Mouse (Mus musculus) spleen, adult 2 months (tissue): ENCODE results near the gene Suox.
A peak's percentile ranks its signal among the peaks of the same experiment; 100 is the strongest.

Experiments
- CTCF ChIP-seq: fragments of 200-500 bp; IDR thresholded peaks from 2 replicates; pipeline ENCODE4 v1.5.1; 2011; ENCODE audit warnings: mild to moderate bottlenecking, inconsistent platforms; ENCODE audit not compliant: insufficient read depth, insufficient read length, insufficient replicate concordance; ENCODE audit errors: extremely low read depth
- POLR2A ChIP-seq: fragments of 200-500 bp; IDR thresholded peaks from 2 replicates; pipeline ENCODE4 v1.6.1; 2011; ENCODE audit warnings: low read depth, low read length, inconsistent platforms

- TF ChIP-seq CTCF (no peak), POLR2A (peak; percentile 85)
These were observed 22.3 kb upstream of the Suox start, which contains the start of gene Rab5b for GRCm38 (mm10) chr10:128695992-128696807.
